Mouse (Mus musculus) CH12.LX (cell line): ENCODE results near the gene Syt11. TPM values are rescaled to one million over a fixed set of nuclear protein-coding genes. Genes with fewer than 3 reads are reported as not detected.
A peak's percentile ranks its signal among the peaks of the same experiment; 100 is the strongest.

Experiments used
- DNase-seq: peaks from one replicate; pipeline ENCODE4 v3.0.0-alpha.2; 2013; ENCODE audit errors: extremely low read depth
- H3K27ac ChIP-seq: 2 replicates; pipeline ENCODE4 v1.5.1; 2012; ENCODE audit warnings: low read depth, mild to moderate bottlenecking, control low read depth, moderate library complexity; ENCODE audit not compliant: insufficient read depth
- H3K27me3 ChIP-seq: replicated peaks from 2 replicates; pipeline ENCODE3; 2012; ENCODE audit warnings: inconsistent platforms
- H3K36me3 ChIP-seq, 2 experiments: replicated peaks in 1 of 2; 2 replicates each; pipeline versions ENCODE3 to v1.6.1; 2012; ENCODE audit warnings: inconsistent platforms in 1 of 2, low read length in 1 of 2, mild to moderate bottlenecking in 1 of 2, mixed read lengths in 1 of 2, moderate library complexity in 1 of 2; ENCODE audit not compliant: control insufficient read depth in 1 of 2, insufficient read depth in 1 of 2
- H3K4me1 ChIP-seq, 2 experiments: 2 replicates each; pipeline ENCODE4 v1.6.1; 2012; ENCODE audit warnings: inconsistent platforms in 1 of 2, moderate library complexity in 1 of 2; ENCODE audit not compliant: insufficient read depth in 2 of 2, control insufficient read depth in 1 of 2
- H3K4me2 ChIP-seq: 2 replicates; pipeline ENCODE4 v1.6.1; 2012; ENCODE audit warnings: low read depth, mild to moderate bottlenecking, control low read depth; ENCODE audit not compliant: poor library complexity, insufficient read depth, severe bottlenecking
- H3K4me3 ChIP-seq, 3 experiments: fragments of 150-350 bp in 1 of 3; sonication (generic) in 1 of 3; replicated peaks in 1 of 3; 2 replicates each; pipeline versions ENCODE3 to v1.5.1; 2011 to 2012; ENCODE audit warnings: low read depth in 2 of 3, low read length in 2 of 3, mild to moderate bottlenecking in 2 of 3, moderate library complexity in 2 of 3, control low read depth in 1 of 3, improper control_type of control experiment in 1 of 3, inconsistent platforms in 1 of 3, mixed read lengths in 1 of 3; ENCODE audit not compliant: poor library complexity in 1 of 3
- H3K79me2 ChIP-seq: replicated peaks from 2 replicates; pipeline ENCODE4 v1.6.1; 2012; ENCODE audit warnings: mild to moderate bottlenecking, moderate library complexity; ENCODE audit not compliant: control insufficient read depth, poor library complexity, insufficient read depth, severe bottlenecking; ENCODE audit errors: extremely low read depth
- H3K9ac ChIP-seq: 2 replicates; pipeline ENCODE4 v1.6.1; 2012; ENCODE audit warnings: low read depth, mild to moderate bottlenecking, control low read depth, moderate library complexity; ENCODE audit not compliant: insufficient read depth
- H3K9me3 ChIP-seq: replicated peaks from 2 replicates; pipeline ENCODE3; 2012; ENCODE audit warnings: low read length, inconsistent platforms, mixed read lengths
- EP300 ChIP-seq: IDR thresholded peaks from 2 replicates; pipeline ENCODE4 v1.6.1; 2011; ENCODE audit warnings: low read length, improper control_type of control experiment
- ETS1 ChIP-seq: conservative IDR thresholded peaks from 2 replicates; pipeline ENCODE4 v1.6.1; 2012; ENCODE audit warnings: low read depth, mild to moderate bottlenecking, inconsistent platforms, low read length, improper control_type of control experiment, moderate library complexity
- GABPA ChIP-seq: IDR thresholded peaks from 2 replicates; pipeline ENCODE4 v1.6.1; 2012; ENCODE audit warnings: low read depth, low read length, improper control_type of control experiment, inconsistent platforms; ENCODE audit not compliant: insufficient replicate concordance
- HCFC1 ChIP-seq: IDR thresholded peaks from 2 replicates; pipeline ENCODE4 v1.6.1; 2012; ENCODE audit warnings: low read depth, mild to moderate bottlenecking, inconsistent platforms, low read length, improper control_type of control experiment
- IRF4 ChIP-seq: IDR thresholded peaks from 2 replicates; pipeline ENCODE4 v1.6.1; 2014; ENCODE audit warnings: low read depth, mild to moderate bottlenecking, inconsistent platforms, low read length, improper control_type of control experiment
- JUN ChIP-seq: IDR thresholded peaks from 2 replicates; pipeline ENCODE4 v1.6.1; 2011; ENCODE audit warnings: low read depth, mild to moderate bottlenecking, low read length, improper control_type of control experiment, moderate library complexity; ENCODE audit not compliant: insufficient read depth
- JUND ChIP-seq: conservative IDR thresholded peaks from 2 replicates; pipeline ENCODE4 v1.6.1; 2011; ENCODE audit warnings: low read depth, low read length, improper control_type of control experiment
- MAX ChIP-seq: IDR thresholded peaks from 2 replicates; pipeline ENCODE4 v1.6.1; 2011; ENCODE audit warnings: low read length, improper control_type of control experiment
- SIN3A ChIP-seq: IDR thresholded peaks from 2 replicates; pipeline ENCODE4 v1.6.1; 2012; ENCODE audit warnings: low read length, improper control_type of control experiment, inconsistent platforms
- USF1 ChIP-seq: IDR thresholded peaks from 2 replicates; pipeline ENCODE4 v1.6.1; 2014; ENCODE audit warnings: low read depth, mild to moderate bottlenecking, inconsistent platforms, low read length, improper control_type of control experiment
- ZC3H11A ChIP-seq: IDR thresholded peaks from 2 replicates; pipeline ENCODE4 v1.6.1; 2012; ENCODE audit warnings: low read depth, mild to moderate bottlenecking, inconsistent platforms, low read length, improper control_type of control experiment
- dilution Hi-C: fragments of 300-500 bp; cut with MboI; formaldehyde crosslinking; loops from 2 replicates; pipeline ENCODE4 v1.14.3; 2020; ENCODE audit warnings: low sequenced_read_pairs; ENCODE audit not compliant: extremely low pct_unique_long_range_greater_than_20kb, extremely low pct_ligation_motif_present
- in situ Hi-C: fragments of 300-500 bp; cut with MboI; formaldehyde crosslinking; loops from 3 replicates; pipeline ENCODE4 v1.14.3; 2019; ENCODE audit warnings: low sequenced_read_pairs, low pct_ligation_motif_present, low pct_unique_long_range_greater_than_20kb, mixed read lengths
- polyA plus RNA-seq: library from polyadenylated mRNA; unstranded; fragments of >175 nt; gene quantifications from 2 replicates; pipeline ENCODE4 v1.2.1, GENCODE M21; 2012; ENCODE audit warnings: low read depth; ENCODE audit not compliant: insufficient read length
- total RNA-seq, 2 experiments: library from RNA; depleted of rRNA; stranded (reverse); fragments of 300-350 nt in 1 of 2; fragments of >200 nt in 1 of 2; gene quantifications; 2 replicates each; pipeline ENCODE4 v1.2.3; 2012 to 2014

Syt11 gene
- total and polyA plus RNA-seq, 3 experiments = 3.8 to 8.8 (median 5.7) TPM

- no peak for TF ChIP-seq ETS1
- no peak for TF ChIP-seq GABPA
- peak; percentile 49; the same call in 1 of the 2 replicates for TF ChIP-seq ZC3H11A
- peak; percentile 33; the same call in 1 of the 2 replicates for TF ChIP-seq IRF4
- TF ChIP-seq JUND = no peak
- TF ChIP-seq SIN3A = 0 out of 2 replicates have a peak, but pooled peaks have one; percentile 21
- TF ChIP-seq, all 38 proteins: peak for 8
Measured at GRCm38 (mm10) chr3:88738641-88739040, 36.3 kb downstream of the Syt11 start (continued).

- TF ChIP-seq MAX = no peak
- TF ChIP-seq EP300 = no peak
- TF ChIP-seq, all 38 proteins: peak for 0
- Histone ChIP-seq H3K27me3 (no peaks in the 10 kb centered on the region), H3K36me3 (peaks cover 0 to 10% of the 10 kb centered on the region in 2 experiments), H3K9ac (no peak overlapping the region), H3K79me2 (no peaks in the 10 kb centered on the region), H3K4me3 (no peak overlapping the region), H3K9me3 (no peaks in the 10 kb centered on the region), H3K4me2 (no peak overlapping the region), H3K27ac (no peak overlapping the region), H3K4me1 (peaks cover 0 to 2% of the 10 kb centered on the region in 2 experiments; a peak in 2 of 4 replicates)
- no peak for DNase-seq
- dilution Hi-C loops (no loop called here), in situ Hi-C loops (loop anchor here (25.0 kb wide), 1 partner anchor 124 kb away; the partner anchor contains the start of gene Arhgef2)
Measured at GRCm38 (mm10) chr3:88736556-88736955, 38.4 kb downstream of the Syt11 start.

- H3K4me3 ChIP-seq = no peak overlapping the region
- DNase-seq = no peak
- H3K79me2 ChIP-seq = no peaks in the 10 kb centered on the region
- peaks cover 6 to 43% of the 10 kb centered on the region in 2 experiments for H3K4me1 ChIP-seq
- H3K4me2 ChIP-seq = no peak overlapping the region; the same call in 1 of the 2 replicates
- TF ChIP-seq JUN (no peak), USF1 (peak; percentile 53), HCFC1 (no peak), ZC3H11A (no peak)
- in situ Hi-C loops = loop anchor here (5.0 kb wide), 1 partner anchor 33 kb away; no protein-coding TSS in a partner anchor
- H3K27me3 ChIP-seq = no peaks in the 10 kb centered on the region
- peak overlapping the region; percentile 11; the same call in 1 of the 2 replicates for H3K27ac ChIP-seq
- dilution Hi-C loops = no loop called here
- no peak overlapping the region for H3K9ac ChIP-seq
- no peaks in the 10 kb centered on the region for H3K9me3 ChIP-seq
- H3K36me3 ChIP-seq = peaks cover 10 to 45% of the 10 kb centered on the region in 2 experiments
Measured at GRCm38 (mm10) chr3:88719098-88719497, 55.9 kb downstream of the Syt11 start.
